Mouse (Mus musculus) liver, postnatal 0 days (tissue): ENCODE measurements around the gene Gm28043. TPM values are rescaled to one million over a fixed set of nuclear protein-coding genes. Genes with fewer than 3 reads are reported as not detected.

Experiments
- ATAC-seq: fragments of 200-750 bp; cut with Nextera tagmentation; 2 replicates; pipeline ENCODE4 v1.8.0; 2017; ENCODE audit warnings: mild to moderate bottlenecking, moderate library complexity
- DNase-seq: peaks from one replicate; pipeline ENCODE4 v3.0.0-alpha.2; 2016
- H3K27ac ChIP-seq: fragments of 300-500 bp; sonication (generic); 2 replicates; pipeline ENCODE4 v1.5.1; 2014; ENCODE audit warnings: antibody characterized with exemption, moderate library complexity, mild to moderate bottlenecking, low read depth
- H3K27me3 ChIP-seq: fragments of 300-500 bp; sonication (generic); 2 replicates; pipeline ENCODE4 v1.6.1; 2014; ENCODE audit warnings: low read length, control low read depth, mixed read lengths; ENCODE audit not compliant: insufficient read depth
- H3K36me3 ChIP-seq: fragments of 300-500 bp; sonication (generic); replicated peaks from 2 replicates; pipeline ENCODE4 v1.6.1; 2014; ENCODE audit warnings: mild to moderate bottlenecking, control low read depth, low read length, moderate library complexity, mixed read lengths; ENCODE audit not compliant: insufficient read depth
- H3K4me1 ChIP-seq: fragments of 300-500 bp; sonication (generic); 2 replicates; pipeline ENCODE4 v1.6.1; 2014; ENCODE audit warnings: antibody characterized with exemption, mild to moderate bottlenecking, control low read depth; ENCODE audit not compliant: insufficient read depth
- H3K4me2 ChIP-seq: fragments of 300-500 bp; sonication (generic); 2 replicates; pipeline ENCODE4 v1.6.1; 2014; ENCODE audit warnings: low read depth, mild to moderate bottlenecking, low read length, moderate library complexity, mixed read lengths
- H3K4me3 ChIP-seq: fragments of 300-500 bp; sonication (generic); 2 replicates; pipeline ENCODE4 v1.5.1; 2014; ENCODE audit warnings: low read depth, low read length
- H3K9ac ChIP-seq: fragments of 300-500 bp; sonication (generic); replicated peaks from 2 replicates; pipeline ENCODE4 v1.6.1; 2014; ENCODE audit warnings: mild to moderate bottlenecking, moderate library complexity
- H3K9me3 ChIP-seq: fragments of 300-500 bp; sonication (generic); 2 replicates; pipeline ENCODE4 v1.6.1; 2016; ENCODE audit warnings: mild to moderate bottlenecking, control low read depth, low read length, mixed read lengths
- CTCF ChIP-seq: sonication (generic); IDR thresholded peaks from 2 replicates; pipeline ENCODE4 v1.5.1; 2016; ENCODE audit warnings: antibody characterized with exemption, low read depth
- EP300 ChIP-seq: IDR thresholded peaks from 2 replicates; pipeline ENCODE4 v1.6.1; 2016; ENCODE audit warnings: antibody characterized with exemption, low read depth, mild to moderate bottlenecking
- WGBS: fragments of 180-500 bp; shearing (Covaris S2); extraction: QIAGEN DNeasy Blood & Tissue Kit; methylation state at CpG from one replicate; pipeline ENCODE4 v1.1.7; 2014; ENCODE audit not compliant: insufficient replicate concordance; 5-methylcytosine and 5-hydroxymethylcytosine counted together
- polyA plus RNA-seq: library from polyadenylated mRNA; unstranded; fragments of >200 nt; fragmentation: Nextera tagmentation; extraction: Ambion mirVana; gene quantifications from 2 replicates; pipeline ENCODE4 v1.2.1, GENCODE M21; 2015

The Gm28043 gene
- polyA plus RNA-seq, 1 experiment from 2014 or later: 0.69 TPM

GRCm38 (mm10) chr17:29615616-29616015, 940 bp downstream of the Gm28043 start:
- Histone ChIP-seq H3K27me3 (no peaks in the 10 kb centered on the region), H3K4me2 (peak overlapping the region; percentile 80), H3K9me3 (no peaks in the 10 kb centered on the region), H3K4me1 (peaks cover 21% of the 10 kb centered on the region), H3K27ac (no peak overlapping the region), H3K36me3 (0 out of 2 replicates have a peak, but pooled peaks cover 3% of the 10 kb centered on the region), H3K4me3 (peak overlapping the region; percentile 99), H3K9ac (peak overlapping the region; percentile 99)
- TF ChIP-seq CTCF: no peak
- TF ChIP-seq EP300: no peak
- no peak for DNase-seq
- WGBS: 15% methylated on average over 4 of the region's 4 CpGs
- ATAC-seq: no peak

- Histone ChIP-seq H3K4me1 (peaks cover 17% of the 10 kb centered on the region), H3K9ac (no peak overlapping the region), H3K27me3 (no peaks in the 10 kb centered on the region), H3K4me3 (no peak overlapping the region), H3K4me2 (no peak overlapping the region), H3K27ac (no peak overlapping the region), H3K36me3 (peaks cover 30% of the 10 kb centered on the region), H3K9me3 (no peaks in the 10 kb centered on the region)
- TF ChIP-seq CTCF: no peak
- no peak for TF ChIP-seq EP300
- DNase-seq: no peak
- 76% methylated on average over 3 of the region's 3 CpGs for WGBS
- ATAC-seq: no peak
These were observed 4.6 kb downstream of the Gm28043 start for GRCm38 (mm10) chr17:29619231-29619630.

GRCm38 (mm10) chr17:29623488-29623887, 8.8 kb downstream of the Gm28043 start:
- no peaks in the 10 kb centered on the region for H3K27me3 ChIP-seq
- no peaks in the 10 kb centered on the region for H3K9me3 ChIP-seq
- H3K27ac ChIP-seq: no peak overlapping the region
- no peak for ATAC-seq
- TF ChIP-seq EP300 (no peak), CTCF (no peak)
- H3K4me2 ChIP-seq: no peak overlapping the region
- WGBS: 93% methylated on average over 8 of the region's 8 CpGs
- H3K36me3 ChIP-seq: peaks cover 68% of the 10 kb centered on the region
- no peak for DNase-seq
- no peak overlapping the region for H3K4me3 ChIP-seq
- H3K9ac ChIP-seq: no peak overlapping the region
- no peaks in the 10 kb centered on the region for H3K4me1 ChIP-seq

GRCm38 (mm10) chr17:29627285-29627684, 12.6 kb downstream of the Gm28043 start:
- TF ChIP-seq CTCF: no peak
- no peak for TF ChIP-seq EP300
- DNase-seq: no peak
- no peak for ATAC-seq
- Histone ChIP-seq H3K27ac (no peak overlapping the region), H3K4me2 (no peak overlapping the region), H3K36me3 (peaks cover 87% of the 10 kb centered on the region), H3K27me3 (no peaks in the 10 kb centered on the region), H3K4me1 (peaks cover 7% of the 10 kb centered on the region; the same call in 1 of the 2 replicates), H3K4me3 (no peak overlapping the region), H3K9me3 (no peaks in the 10 kb centered on the region), H3K9ac (no peak overlapping the region)
- WGBS: 91% methylated on average over 9 of the region's 9 CpGs

- Histone ChIP-seq H3K4me2 (no peak overlapping the region), H3K4me3 (no peak overlapping the region), H3K27me3 (no peaks in the 10 kb centered on the region), H3K36me3 (peaks cover 82% of the 10 kb centered on the region), H3K9ac (no peak overlapping the region), H3K4me1 (peaks cover 7% of the 10 kb centered on the region; the same call in 1 of the 2 replicates), H3K27ac (no peak overlapping the region), H3K9me3 (no peaks in the 10 kb centered on the region)
- 82% methylated on average over 5 of the region's 5 CpGs for WGBS
- TF ChIP-seq EP300 (no peak), CTCF (no peak)
- no peak for DNase-seq
- ATAC-seq: no peak
These were observed 14.3 kb downstream of the Gm28043 start for GRCm38 (mm10) chr17:29628946-29629345.

GRCm38 (mm10) chr17:29629620-29630019, 14.9 kb downstream of the Gm28043 start:
- 53% methylated on average over 5 of the region's 5 CpGs for WGBS
- H3K9ac ChIP-seq: no peak overlapping the region
- H3K27me3 ChIP-seq: no peaks in the 10 kb centered on the region
- no peak overlapping the region for H3K27ac ChIP-seq
- H3K36me3 ChIP-seq: peaks cover 83% of the 10 kb centered on the region
- ATAC-seq: peak; percentile 43; the same call in 1 of the 2 replicates
- no peak overlapping the region for H3K4me2 ChIP-seq
- no peak for TF ChIP-seq EP300
- no peak for TF ChIP-seq CTCF
- peaks cover 7% of the 10 kb centered on the region; the same call in 1 of the 2 replicates for H3K4me1 ChIP-seq
- DNase-seq: no peak
- no peaks in the 10 kb centered on the region for H3K9me3 ChIP-seq
- H3K4me3 ChIP-seq: no peak overlapping the region

- DNase-seq (no peak), ATAC-seq (no peak)
- Histone ChIP-seq H3K9ac (no peak overlapping the region), H3K9me3 (no peaks in the 10 kb centered on the region), H3K27ac (no peak overlapping the region), H3K4me3 (no peak overlapping the region), H3K36me3 (peaks cover 85% of the 10 kb centered on the region), H3K4me2 (no peak overlapping the region), H3K27me3 (no peaks in the 10 kb centered on the region), H3K4me1 (peaks cover 15% of the 10 kb centered on the region)
- WGBS: 96% methylated on average over 11 of the region's 11 CpGs
- TF ChIP-seq EP300 (no peak), CTCF (no peak)
These were observed 17.6 kb downstream of the Gm28043 start for GRCm38 (mm10) chr17:29632312-29632711.
